Mouse (Mus musculus): ENCODE results near the gene Ssxa1. TPM values are rescaled to one million over a fixed set of nuclear protein-coding genes. Genes with fewer than 3 reads are reported as not detected.
"Not testable (repeated sequence)": the region's sequence is repeated elsewhere in the genome, so short reads cannot be mapped to it uniquely, and the experiment has no call there.

Ssxa1 gene
- polyA plus RNA-seq (2015; fragmentation: Nextera tagmentation; extraction: Ambion mirVana) = not detected in 2 replicates

DNA sequence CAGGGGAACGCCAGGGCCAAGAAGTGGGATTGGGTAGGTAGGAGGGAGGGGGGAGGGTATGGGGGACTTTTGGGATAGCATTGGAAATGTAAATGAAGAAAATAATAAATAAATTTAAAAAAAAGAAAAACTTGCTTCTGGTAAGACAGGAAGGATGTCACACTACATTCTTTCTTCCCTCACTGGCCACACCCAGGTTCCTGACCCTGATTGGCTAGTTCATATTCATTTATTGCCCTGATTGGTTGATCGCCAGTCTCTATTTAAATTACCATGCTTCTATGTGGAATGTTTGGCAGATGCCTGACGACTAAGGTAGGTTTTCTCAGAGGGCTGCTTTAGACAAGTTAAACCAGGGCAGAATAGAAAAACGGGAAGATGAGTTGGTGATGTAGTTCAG is at the start of gene Ssxa1:
Gene Ssxa1 (plus strand): TSS at position 301 of the 400 bp plus-strand sequence.
- 74% methylated on average over 4 of the region's 4 CpGs for WGBS
- Histone ChIP-seq H3K4me1 (no peaks in the 10 kb centered on the region), H3K4me3 (replicated peaks) (no peak within 1 kb of the TSS), H3K27ac (replicated peaks) (no peak within 1 kb of the TSS), H3K9me3 (replicated peaks) (no peaks in the 10 kb centered on the region), H3K36me3 (no peaks in the 10 kb centered on the region), H3K9ac (no peak within 1 kb of the TSS), H3K4me2 (replicated peaks) (no peak within 1 kb of the TSS), H3K27me3 (no peaks in the 10 kb centered on the region)
- ATAC-seq (ENCODE audit: insufficient number of reproducible peaks, low FRiP score, low TSS enrichment, low read depth) = no peak

- no peak for ATAC-seq (ENCODE audit: insufficient number of reproducible peaks, low FRiP score, low TSS enrichment, low read depth)
- Histone ChIP-seq H3K36me3 (no peaks in the 10 kb centered on the region), H3K4me1 (no peaks in the 10 kb centered on the region)
These were observed 47.5 kb upstream of the Ssxa1 start, which contains the start of gene Spaca5 for GRCm38 (mm10) chrX:21068106-21068505. TSS of gene Spaca5 (plus strand) at chrX:21068406.

DNA sequence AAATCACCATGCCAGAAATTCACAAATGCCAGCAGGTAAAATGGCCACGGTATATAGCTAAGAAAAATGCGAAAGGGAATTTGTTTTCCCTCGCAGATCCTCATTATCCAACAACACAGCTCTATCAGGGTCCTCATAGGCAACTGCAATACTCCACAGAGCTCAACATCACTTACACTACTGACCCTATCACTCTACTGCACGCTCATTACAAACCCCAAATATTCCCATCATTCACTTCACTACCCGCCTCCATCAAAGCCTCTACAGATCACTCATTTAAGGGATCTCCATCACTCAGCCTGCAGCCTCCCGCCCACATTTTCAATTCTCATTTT is 27.0 kb upstream of the Ssxa1 start:
- Histone ChIP-seq H3K27ac (replicated peaks) (peak overlapping the region; percentile 80; the same call in 1 of the 2 replicates), H3K9ac (no peak overlapping the region), H3K4me2 (replicated peaks) (peak overlapping the region; percentile 46), H3K4me3 (replicated peaks) (peak overlapping the region; percentile 47), H3K27me3 (no peaks in the 10 kb centered on the region), H3K9me3 (replicated peaks) (no peaks in the 10 kb centered on the region; the same call in 1 of the 2 replicates), H3K4me1 (no peaks in the 10 kb centered on the region), H3K36me3 (no peaks in the 10 kb centered on the region)
- WGBS = 40% methylated on average over 6 of the region's 6 CpGs
- ATAC-seq (ENCODE audit: insufficient number of reproducible peaks, low FRiP score, low TSS enrichment, low read depth) = peak; percentile 34; the same call in 1 of the 2 replicates

More at GRCm38 (mm10) chrX:21068106-21068505, 47.5 kb upstream of the Ssxa1 start, which contains the start of gene Spaca5:
- Histone ChIP-seq H3K4me3 (replicated peaks) (no peak within 1 kb of the TSS), H3K4me2 (replicated peaks) (no peak within 1 kb of the TSS), H3K9me3 (replicated peaks) (no peaks in the 10 kb centered on the region), H3K9ac (no peak within 1 kb of the TSS), H3K27me3 (no peaks in the 10 kb centered on the region), H3K27ac (replicated peaks) (no peak within 1 kb of the TSS)

- Histone ChIP-seq H3K9me3 (replicated peaks) (no peaks in the 10 kb centered on the region), H3K36me3 (no peaks in the 10 kb centered on the region), H3K4me1 (no peaks in the 10 kb centered on the region), H3K4me3 (replicated peaks) (peak within 1 kb of the TSS; percentile 47), H3K4me2 (replicated peaks) (peak within 1 kb of the TSS; percentile 46), H3K9ac (no peak within 1 kb of the TSS), H3K27me3 (no peaks in the 10 kb centered on the region), H3K27ac (replicated peaks) (peak within 1 kb of the TSS; percentile 80)
- ATAC-seq (ENCODE audit: insufficient number of reproducible peaks, low FRiP score, low TSS enrichment, low read depth) = peak; percentile 72
- WGBS = 23% methylated on average over 27 of the region's 27 CpGs
These were observed 26.4 kb upstream of the Ssxa1 start, which contains the start of gene Zfp300 for GRCm38 (mm10) chrX:21088983-21089866. TSS of gene Zfp300 (minus strand) at chrX:21089527.

DNA sequence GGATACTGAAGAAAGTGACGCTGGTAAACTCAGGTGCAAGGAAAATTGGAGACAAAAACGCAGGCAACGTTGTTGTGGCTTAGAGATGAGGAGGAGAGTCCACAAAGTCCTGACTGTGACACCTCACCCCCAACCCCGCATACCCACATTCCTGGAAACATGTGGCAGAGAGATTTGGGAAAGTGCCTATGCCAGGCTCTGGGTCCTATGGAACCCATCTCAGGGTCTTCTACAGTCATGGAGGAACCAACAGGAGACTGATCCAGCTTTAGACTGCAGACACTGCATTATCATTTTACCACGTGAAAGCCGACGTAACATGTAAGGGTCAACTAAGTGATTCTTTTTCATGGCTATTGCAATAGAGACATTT is 25.8 kb upstream of the Ssxa1 start:
- Histone ChIP-seq H3K27ac (replicated peaks) (peak overlapping the region; percentile 80; the same call in 1 of the 2 replicates), H3K4me1 (no peaks in the 10 kb centered on the region), H3K4me2 (replicated peaks) (peak overlapping the region; percentile 46), H3K9me3 (replicated peaks) (no peaks in the 10 kb centered on the region), H3K36me3 (no peaks in the 10 kb centered on the region), H3K4me3 (replicated peaks) (peak overlapping the region; percentile 47), H3K27me3 (no peaks in the 10 kb centered on the region), H3K9ac (no peak overlapping the region)
- ATAC-seq (ENCODE audit: insufficient number of reproducible peaks, low FRiP score, low TSS enrichment, low read depth) = no peak
- WGBS = 42% methylated on average over 7 of the region's 7 CpGs

DNA sequence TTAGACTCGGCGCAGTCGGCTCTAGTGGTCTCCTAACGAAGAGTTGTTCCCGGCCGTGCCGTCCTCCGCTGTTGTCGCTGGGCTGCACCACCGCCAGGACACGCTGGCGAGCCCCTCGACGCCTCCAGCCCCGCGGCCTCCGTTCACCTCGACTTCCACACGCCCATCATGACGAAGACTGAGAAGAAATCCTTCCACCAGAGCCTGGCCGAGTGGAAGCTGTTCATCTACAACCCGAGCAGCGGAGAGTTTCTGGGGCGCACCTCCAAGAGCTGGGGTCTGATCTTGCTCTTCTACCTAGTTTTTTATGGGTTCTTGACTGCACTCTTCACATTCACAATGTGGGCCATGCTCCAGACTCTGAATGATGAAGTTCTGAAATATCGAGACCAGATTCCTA is 31.1 kb downstream of the Ssxa1 start:
- H3K4me1 ChIP-seq; ATAC-seq (ENCODE audit: insufficient number of reproducible peaks, low FRiP score, low TSS enrichment, low read depth); H3K27me3 ChIP-seq; H3K4me3 ChIP-seq (replicated peaks); H3K4me2 ChIP-seq (replicated peaks); H3K9me3 ChIP-seq (replicated peaks); H3K9ac ChIP-seq; H3K36me3 ChIP-seq; H3K27ac ChIP-seq (replicated peaks): not testable (repeated sequence)
- 92% methylated on average over 25 of the region's 25 CpGs for WGBS

Other genes starting within 250 kb of the Ssxa1 start
- gene Timp1, start 245.7 kb upstream of the Ssxa1 start, polyA plus RNA-seq (2015; fragmentation: Nextera tagmentation; extraction: Ambion mirVana) = 43.2 and 44.4 TPM in 2 replicates
- 1.00 and 1.4 TPM in 2 replicates for gene Syn1, start 194.8 kb upstream of the Ssxa1 start, polyA plus RNA-seq (2015; fragmentation: Nextera tagmentation; extraction: Ambion mirVana)
- gene Cfp, start 184.3 kb upstream of the Ssxa1 start, polyA plus RNA-seq (2015; fragmentation: Nextera tagmentation; extraction: Ambion mirVana) = 7.7 and 8.1 TPM in 2 replicates
- gene Elk1, start 165.2 kb upstream of the Ssxa1 start, polyA plus RNA-seq (2015; fragmentation: Nextera tagmentation; extraction: Ambion mirVana) = 14.1 and 15.3 TPM in 2 replicates
- gene Uxt, start 153.8 kb upstream of the Ssxa1 start, polyA plus RNA-seq (2015; fragmentation: Nextera tagmentation; extraction: Ambion mirVana) = 52.2 and 56.1 TPM in 2 replicates
- gene Zfp182, start 53.5 kb upstream of the Ssxa1 start, polyA plus RNA-seq (2015; fragmentation: Nextera tagmentation; extraction: Ambion mirVana) = 6.1 and 6.5 TPM in 2 replicates
- gene Spaca5, start 47.4 kb upstream of the Ssxa1 start, polyA plus RNA-seq (2015; fragmentation: Nextera tagmentation; extraction: Ambion mirVana) = not detected in 2 replicates
- 1.8 and 2.5 TPM in 2 replicates for gene Zfp300, start 26.3 kb upstream of the Ssxa1 start, polyA plus RNA-seq (2015; fragmentation: Nextera tagmentation; extraction: Ambion mirVana)
- gene Gm21876, start 59.8 kb downstream of the Ssxa1 start, polyA plus RNA-seq (2015; fragmentation: Nextera tagmentation; extraction: Ambion mirVana) = not detected in 2 replicates